Mouse (Mus musculus): ENCODE data around the gene Apobr.

Apobr gene

DNA sequence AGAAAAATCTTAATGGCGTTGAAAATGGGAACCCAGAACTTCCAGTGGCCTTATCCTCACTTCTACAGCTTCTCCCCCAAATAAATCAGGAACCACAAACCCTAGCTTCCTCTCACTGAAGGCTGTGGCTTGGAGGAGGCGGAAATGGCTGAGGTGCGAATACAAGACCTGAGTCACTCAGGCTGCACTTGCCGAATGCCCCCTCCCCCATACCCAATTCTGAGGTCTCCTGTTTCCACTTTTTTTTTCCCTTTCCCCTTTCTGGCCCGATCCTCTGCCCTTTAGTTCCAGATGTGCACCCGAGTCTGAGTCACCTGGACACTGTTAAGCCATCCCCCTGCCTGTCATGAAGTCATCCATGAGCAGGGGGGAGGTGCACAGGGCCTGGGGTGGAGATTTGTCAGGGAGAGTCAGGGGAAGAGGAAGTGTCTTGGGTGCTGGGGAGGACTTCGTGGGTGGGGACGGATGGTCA lies at the start of gene Apobr:
Gene Apobr, plus strand, starts transcription at position 437 of the 472 bp plus-strand sequence.
- no peak for DNase-seq

DNA sequence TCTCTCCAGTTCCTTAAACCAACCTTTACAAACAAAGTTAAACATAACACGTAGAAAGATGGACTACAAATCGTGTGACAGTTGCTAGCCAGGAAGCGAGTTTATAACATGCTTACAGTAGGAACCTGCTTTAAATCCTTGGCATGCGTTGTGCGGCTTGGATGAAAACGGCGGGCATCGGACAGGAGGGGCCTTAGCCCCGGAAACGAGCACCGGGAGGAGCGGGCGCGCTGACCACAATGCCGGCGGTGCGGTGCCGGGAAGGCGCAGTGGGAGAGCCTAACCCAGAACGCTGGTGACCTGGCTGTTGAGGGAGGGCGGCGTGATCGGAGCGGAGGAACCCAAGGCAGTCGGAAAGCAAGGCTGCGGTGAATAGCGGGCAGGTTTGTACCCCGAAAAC lies 49.0 kb upstream of the Apobr start:
- no peak for DNase-seq

DNA sequence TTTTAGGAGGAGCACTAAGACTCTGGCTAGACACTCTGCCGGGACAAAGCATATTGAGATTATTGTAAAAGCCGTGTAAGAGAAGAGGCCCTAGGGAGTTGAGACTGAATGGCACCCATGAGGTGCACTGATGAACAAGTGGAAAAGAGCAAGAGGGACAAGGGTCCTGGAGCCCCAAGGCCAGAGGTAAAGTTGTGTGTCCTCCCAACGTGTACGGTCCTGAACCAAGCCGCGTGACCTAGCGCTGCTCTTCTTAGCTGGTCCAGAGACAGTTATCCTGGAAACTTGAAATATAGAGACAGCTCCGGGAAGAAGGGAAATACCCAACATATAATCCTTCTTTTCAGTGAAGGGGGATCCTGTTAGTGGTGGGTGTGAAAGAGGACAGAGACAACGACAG lies 48.3 kb upstream of the Apobr start:
- DNase-seq: no peak

DNA sequence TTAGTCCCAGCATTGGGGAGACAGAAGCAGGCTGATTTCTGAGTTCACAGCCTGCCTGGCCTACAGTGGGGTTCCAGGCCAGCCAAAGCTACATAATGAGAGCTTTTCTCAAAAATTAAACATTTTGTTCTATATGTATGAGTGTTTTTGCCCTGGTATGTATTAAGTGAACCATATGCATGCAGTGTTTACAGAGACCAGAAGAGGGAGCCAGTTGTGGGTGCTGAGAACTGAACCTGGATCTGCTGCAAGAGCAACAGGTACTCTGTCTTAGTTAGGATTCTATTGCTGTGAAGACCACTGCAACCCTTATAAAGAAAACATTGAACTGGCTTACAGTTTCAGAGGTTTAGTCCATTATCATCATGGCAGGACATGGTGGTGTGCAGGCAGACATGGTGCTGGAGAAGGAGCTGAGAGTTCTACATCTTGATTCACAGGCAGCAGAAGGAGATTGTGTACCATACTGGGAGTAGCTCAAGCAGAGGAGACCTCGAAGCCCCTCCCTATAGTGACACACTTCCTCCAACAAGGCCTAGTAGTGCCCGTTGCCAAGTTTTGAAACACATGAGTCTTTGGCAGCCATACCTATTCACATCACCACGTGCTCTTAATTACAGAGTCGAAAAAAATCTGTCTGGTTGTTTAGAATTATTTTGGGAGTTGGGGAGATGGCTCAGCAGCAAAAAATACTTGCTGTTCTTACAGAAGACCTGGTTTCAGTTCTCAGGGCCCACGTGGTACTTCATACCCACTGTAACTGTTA lies 46.7 kb upstream of the Apobr start:
- DNase-seq: no peak

DNA sequence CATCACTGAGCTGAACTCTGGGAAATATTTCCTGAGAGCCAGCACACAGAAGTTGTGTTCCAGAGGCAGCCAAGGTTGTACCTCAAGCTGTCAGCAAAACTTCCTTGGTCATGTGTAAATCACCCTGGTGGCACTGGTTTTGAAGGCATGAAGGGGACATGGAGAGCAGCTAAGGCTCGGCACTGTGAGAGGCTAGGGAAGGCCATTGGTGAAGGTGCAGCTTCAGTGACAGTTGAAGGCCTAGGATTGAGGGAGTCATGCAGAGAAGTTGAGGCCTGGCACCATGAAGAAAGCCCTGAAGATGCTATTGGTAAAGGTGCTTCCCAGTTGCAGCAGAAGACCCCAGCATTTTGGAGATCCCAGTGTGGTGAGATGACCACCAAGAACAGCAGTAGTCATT lies 43.1 kb upstream of the Apobr start:
- DNase-seq: no peak

DNA sequence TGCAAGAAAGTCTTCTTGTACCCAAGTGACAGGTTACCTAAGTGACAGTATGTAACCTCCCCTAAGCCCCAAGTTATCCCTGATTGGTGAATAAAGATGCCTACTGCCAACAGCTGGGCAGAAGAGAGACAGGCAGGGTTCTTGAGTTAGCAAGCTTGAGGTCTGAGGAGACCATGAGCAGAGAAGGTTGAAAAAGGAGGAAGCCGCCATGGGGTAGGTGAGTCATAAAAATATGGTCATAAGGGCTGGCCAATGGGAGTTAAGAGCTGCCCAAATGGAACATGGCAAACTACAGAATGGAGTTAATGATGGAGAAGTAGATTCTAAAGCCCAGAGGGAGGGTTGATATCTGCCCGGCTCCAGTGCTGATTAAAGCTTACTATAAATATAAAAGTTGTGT lies 39.1 kb upstream of the Apobr start:
- no peak for DNase-seq

DNA sequence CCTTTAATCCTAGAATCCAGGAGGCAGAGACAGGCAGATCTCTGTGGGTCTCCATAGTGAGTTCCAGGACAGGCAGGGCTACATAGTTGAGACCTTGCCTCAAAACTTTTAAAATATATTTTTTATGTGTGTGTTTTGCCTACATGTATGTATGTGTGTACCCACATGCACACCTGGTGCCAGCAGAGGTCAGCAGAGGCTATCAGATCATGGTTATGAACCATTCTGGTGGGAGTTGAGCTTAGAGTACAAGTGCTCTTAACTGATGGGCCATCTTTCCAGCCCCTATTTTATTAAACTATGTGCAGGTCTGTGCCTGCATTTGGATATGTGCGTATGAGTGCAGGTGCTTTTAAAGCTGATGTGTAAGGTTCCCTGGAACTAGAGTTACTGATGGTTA lies 29.9 kb upstream of the Apobr start:
- no peak for DNase-seq

DNA sequence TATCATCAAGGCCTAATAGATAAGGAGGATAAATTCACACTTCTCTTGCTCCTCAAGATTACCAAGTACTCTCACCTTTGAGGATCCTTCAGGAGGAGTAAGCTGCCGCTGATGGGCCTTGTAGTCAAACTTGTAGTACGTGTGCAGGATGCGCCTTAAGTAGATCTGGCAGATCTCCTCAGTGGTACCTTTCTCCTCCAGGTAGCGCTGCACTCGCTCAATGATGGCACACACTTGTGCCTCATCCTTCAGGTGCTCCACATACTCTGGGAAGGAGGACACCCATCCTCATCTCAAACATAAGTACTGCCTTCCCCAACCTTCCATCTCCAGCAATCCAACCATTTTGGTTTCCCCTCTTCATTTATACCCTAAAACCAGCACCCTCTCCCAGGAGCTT lies 28.1 kb upstream of the Apobr start:
- DNase-seq: no peak

DNA sequence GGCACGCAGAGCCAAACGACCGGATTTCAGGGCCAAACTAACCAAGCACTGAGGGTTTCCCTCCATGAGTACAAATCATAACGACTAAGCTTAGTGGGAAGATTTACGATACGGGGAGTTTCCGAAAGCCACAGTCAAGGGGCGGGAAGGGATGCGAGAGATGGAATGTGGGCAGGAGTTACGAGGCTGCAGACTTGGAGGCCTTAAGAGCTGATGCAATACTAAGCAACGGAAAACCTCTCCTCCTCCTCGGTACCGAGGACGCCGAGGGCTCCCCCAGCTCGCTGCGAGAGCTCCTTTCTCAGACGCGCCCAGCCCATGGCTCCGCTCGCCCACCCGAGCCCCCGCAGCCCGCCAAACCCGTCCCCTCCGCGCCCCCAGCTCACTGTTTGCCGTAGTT lies 19.0 kb upstream of the Apobr start:
- DNase-seq: no peak

DNA sequence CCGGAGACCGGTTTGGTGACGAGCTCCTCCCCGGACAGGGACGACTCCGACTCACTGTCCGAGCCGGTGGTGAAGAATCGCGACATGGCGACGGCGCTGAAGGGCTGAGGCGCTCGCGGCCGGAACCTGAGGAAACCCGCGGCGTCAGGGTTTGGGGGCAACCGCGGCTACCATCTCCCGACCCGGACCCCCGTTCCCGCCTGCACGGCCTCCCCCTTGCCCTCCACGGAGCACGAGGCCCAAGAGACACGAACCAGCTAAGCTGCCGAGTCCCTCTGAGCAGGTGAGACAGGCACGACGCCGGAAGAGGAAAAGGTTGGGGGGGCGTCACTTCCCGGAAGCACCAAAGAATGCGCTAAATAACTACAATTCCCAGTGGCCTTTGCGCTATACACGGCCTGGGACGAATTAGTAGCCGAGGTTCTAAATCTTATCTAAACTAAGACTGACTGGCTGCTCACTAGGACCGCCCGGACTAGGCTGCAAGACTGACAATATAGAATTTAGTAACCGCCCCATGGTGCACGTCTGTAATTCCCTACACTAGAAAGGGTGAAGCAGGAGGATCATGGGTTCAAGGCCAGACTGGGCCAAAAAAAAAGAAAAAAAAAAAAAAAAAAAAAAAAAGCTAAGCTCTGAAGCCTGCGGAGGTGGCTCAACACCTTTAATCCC lies 18.5 kb upstream of the Apobr start, which contains the start of gene Eif3c:
Gene Eif3c, minus strand, starts transcription at position 318 of the 672 bp plus-strand sequence.
- peak; percentile 72 for DNase-seq

DNA sequence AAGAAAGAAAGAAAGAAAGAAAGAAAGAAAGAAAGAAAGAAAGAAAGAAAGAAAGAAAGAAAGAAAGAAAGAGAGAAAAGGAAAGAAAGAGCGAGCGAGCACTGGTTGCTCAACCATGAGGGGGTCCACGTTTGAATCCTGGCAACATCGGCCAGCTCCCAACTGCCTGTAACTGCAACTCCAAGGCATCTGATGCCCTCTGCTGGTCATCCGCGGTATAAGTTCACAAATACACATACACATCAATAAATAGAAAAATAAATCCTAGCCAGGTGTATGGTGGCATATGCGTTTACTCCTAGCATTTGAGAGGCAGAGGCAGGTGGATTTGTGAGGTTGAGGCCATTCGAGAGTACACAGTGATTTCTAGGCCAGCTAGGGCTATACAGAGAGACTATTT lies 7.8 kb upstream of the Apobr start:
- peak; percentile 60 for DNase-seq

DNA sequence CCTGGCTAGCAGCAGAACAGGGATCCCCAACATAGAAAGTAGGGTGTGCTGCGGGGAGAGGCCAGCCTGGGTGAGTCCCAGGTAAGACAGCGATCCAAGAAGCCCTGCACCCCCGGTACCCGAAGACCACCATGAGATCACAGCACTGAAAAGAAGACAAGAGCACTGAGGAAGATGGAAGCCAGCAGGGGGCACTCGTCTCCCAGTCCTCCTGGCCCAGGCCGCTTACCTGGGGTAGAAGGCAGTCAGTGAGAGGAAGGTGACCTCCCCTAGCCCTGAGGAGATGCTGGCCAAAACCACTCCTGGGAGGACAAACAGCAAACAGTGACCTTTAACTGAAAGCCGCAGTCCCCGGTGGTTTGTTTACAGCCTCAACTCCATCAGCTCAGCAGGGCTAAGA lies 5.6 kb upstream of the Apobr start:
- peak; percentile 53 for DNase-seq

DNA sequence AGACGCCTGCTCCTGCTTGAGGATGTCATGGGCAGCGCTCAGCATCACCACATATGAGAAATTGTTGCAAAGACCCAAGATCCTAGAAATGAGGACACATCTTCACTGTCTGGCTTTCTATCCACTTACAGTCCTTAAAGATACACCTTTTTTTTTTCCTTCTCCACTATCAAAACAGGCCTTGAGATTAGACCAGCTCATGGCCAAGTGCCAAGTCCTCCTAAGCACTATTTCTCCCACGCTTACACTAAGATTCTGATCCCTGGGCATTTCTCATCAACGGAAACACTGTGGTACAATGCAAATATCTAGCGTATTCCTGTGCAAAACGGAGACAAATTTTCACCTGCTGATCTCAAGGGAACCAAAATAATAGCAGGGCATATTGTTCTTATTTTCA lies 3.1 kb upstream of the Apobr start:
- no peak for DNase-seq

DNA sequence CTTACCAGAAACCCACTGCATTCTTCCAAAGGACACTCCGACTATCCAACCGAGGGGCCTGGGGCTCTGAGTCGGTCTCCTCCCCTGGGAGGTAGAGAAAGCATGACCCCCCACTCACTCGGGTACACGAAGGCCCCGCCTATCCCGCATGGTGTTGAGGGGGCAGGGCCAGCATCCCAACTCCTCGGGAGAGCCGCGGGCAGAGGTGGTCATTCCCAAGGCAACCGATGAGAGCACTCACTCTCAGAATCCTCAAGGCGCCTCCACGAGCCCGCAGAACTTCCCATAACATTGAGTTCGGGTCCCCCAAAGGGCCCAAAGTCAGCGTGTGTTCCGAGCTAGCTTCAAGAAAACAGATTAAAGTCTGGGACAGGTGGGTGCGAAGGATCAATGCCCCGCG lies 2.0 kb upstream of the Apobr start:
- DNase-seq: peak; percentile 27

DNA sequence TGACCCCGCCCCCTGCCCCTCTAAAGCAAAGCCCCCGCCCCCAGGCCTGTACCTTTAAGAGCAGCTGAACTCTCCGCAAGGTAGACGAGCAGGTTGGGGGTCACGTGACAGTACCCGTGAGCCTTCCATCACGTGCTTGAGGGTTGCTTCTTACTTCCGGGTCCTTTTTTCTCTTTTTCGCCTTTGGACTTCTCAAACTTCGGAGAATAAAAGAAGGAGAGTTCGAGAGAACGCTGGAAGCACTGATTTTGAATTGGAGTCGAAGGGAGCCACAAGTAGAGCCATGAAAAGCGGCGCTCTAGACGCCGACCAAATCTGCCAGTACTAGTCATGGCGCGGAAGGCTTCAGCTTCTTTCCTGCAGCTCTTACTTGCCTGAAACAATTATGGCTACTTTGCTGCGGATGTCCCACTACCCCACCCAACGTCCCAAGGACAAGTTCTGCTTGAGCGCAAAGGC lies 1.5 kb upstream of the Apobr start:
- peak; percentile 84 for DNase-seq

DNA sequence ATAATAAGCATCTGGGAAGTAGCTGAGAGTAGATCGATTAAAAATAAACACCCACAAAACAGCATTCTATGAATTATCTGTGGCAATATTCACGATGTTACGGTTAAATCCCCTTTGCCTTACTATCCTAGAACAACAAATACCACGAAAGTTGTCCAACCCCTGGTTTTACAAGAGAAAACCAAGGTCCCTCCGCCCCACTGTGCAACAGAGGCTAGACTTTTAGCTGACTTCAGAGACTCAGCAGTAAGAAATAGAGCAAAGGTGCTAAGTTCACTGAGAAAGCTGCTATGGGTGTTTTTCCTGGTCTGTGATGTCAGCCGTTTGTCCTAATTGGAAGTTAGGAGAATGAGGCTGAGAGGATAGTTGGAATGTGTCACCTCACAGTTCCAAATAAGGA lies 981 bp upstream of the Apobr start:
- no peak for DNase-seq

DNA sequence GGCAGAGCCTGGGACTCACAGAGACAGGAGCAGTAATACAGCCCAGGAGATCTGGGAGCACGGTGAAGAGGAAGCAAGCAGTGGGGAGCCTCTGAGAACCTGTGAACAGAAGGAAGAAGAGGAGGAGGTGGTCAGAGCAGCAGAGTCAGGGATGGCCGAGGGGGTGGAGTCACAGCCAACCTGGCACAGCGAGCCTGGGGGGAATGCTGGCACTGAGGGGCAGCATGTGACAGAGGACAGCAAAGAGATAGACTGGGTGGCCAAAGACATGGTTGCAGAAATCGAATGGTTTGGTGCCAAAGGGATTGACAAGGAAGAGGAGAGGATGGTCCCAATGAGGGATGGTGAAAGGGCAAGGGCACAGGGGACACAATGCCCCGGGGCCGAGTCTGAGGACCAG lies 975 bp downstream of the Apobr start, which contains the start of gene Cln3:
Gene Cln3, minus strand, starts transcription at position 101 of the 400 bp plus-strand sequence.
- no peak for DNase-seq

DNA sequence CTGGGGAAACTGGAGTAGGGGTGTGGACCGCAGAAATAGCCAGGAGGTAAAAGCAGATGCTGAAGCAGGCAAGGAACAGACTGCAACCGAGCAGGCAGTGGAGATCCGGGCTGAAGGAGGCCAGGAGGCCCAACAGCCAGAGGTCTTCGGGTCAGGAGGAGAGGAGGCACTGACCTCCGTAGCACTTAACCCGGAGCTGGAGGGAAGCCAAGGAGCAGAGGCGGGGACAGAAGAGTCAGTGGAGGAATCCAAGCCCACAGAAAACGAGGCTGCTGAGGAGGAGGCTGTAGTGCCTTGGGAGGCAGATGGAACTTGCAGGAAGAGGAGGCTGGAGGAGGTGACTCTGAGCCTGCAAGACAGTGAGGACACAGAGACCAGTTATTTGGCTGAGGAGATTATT lies 2.1 kb downstream of the Apobr start:
- DNase-seq: no peak

DNA sequence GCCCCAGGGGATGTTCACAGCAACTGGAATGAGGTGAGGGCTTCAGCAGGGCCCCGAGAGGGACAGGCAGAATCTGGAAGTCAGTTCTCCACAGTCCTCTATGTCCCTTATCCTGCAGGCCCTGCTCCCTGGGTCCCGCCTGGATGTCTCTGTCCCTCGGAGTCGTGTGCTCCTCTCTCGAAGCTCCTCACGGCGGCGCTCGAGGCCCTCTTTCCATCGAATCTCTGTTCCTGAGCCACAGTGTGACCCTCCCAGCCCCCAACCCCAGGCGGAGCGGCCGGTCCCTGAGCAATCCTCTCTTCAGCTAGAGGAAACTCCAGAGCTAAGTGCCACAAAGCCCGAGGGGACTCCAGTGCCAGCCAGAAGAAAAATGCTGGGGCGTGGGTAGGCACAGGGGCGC lies 3.0 kb downstream of the Apobr start:
- peak; percentile 69 for DNase-seq

DNA sequence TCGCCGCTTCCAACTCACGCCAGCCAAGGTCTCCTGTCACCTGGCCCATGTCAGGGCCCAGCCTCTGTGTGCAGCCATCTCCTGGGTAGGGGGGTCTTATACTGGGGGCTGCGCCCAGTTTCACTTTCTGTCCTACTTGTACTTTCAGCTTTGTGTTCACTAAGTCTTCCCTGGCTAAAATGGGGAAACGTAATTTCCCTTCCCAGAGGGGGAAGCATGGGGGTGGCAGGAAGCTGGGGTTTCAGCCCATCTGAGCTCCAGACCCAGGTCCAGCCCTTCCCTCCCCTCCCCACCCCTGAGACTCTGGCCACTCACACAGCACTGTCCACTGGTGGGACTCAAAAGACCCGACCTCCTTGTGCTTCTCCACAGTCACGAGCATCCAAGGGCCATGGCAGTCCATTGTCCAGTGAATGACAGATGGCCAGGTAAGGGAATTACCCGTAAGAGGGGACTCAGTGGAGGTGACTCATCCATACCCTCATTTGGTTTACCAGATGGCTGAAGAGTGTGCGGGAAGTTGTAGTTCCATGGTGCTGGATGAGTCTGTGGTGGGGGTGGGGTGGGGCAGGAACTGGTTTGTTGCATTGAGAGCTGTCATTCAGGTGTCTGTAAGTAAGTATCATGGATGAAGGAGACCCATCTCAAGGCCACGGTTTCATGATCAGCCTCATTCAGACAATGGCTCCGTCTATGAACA lies 10.3 kb downstream of the Apobr start, which contains the start of gene Il27:
Gene Il27, minus strand, starts transcription at position 80 of the 700 bp plus-strand sequence.
- no peak for DNase-seq

DNA sequence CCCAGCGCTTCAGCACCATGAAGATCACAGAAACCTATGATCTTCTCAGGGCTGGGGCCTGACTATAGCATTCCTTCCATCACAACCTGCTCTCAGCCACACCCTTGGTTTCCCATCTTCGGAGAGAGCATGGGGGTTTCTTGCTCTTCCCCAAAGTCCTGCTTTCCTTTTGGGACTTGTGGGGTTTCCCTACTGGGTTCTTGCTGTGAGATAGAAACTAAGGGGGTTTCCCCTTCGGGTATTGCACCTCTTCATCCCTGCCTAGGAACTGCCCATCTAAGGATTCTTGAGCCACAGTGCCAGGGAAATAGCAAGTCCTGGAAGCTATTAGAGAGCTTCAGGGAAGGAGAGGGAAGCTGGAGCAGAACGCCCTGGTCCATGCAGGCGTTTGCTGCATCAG lies 11.1 kb downstream of the Apobr start:
- DNase-seq: no peak

DNA sequence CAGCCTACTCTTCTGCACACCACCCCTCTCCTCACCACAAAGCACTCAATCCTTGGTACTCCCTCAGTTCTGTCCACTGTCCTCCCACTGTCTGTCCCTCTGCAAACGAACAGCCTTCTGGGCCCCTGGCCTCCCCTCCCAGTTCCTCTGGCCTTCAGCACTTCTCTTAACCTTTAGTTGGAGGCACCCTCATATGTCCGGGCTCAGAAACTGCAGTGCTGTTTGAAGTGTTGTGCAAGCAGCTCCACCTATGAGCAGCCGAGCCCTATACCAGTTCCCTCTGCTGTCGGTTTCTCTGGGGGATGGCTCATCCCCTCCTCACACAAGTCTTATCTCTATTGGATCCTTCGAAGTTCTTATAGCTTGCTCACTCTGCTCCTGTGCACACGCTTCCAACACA lies 11.7 kb downstream of the Apobr start:
- DNase-seq: no peak

DNA sequence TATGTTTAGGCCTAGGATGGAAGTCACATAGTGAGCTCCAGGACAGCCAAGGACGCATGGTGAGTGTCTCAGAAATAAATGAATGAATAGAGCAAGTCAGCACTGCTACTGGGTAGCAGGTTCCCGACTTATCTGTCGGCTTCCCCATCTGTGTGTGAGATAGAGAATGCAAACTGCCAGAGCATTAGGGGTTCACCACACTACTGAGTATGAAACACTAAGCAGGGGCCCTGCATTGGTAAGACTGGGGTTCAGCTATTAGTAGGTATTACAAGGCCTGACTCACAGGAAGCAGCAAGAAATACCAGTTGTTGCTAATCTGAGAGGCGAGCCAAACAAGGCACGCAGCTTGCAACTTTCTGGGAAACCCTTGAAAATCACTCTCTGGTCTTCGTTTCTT lies 14.2 kb downstream of the Apobr start:
- no peak for DNase-seq

DNA sequence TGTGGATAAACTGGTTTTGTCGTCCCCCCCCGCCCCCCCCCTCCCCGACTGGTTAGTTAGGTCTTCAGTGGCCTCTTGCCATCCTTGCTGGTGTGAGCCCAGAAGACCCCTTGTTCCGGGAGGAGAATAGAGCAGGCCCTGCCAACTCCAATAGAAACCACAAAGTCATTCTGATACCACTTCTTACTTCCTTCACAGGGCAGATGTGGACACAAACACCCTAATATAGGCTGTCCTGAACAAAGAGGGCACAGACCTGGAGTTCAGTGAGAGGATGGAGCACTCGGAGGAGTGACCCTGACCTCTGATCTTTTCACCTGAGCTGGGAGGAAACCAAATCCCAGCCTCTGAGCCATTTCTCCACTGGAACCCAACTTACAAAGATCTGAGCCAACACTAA lies 17.2 kb downstream of the Apobr start:
- DNase-seq: no peak
